Mouse (Mus musculus) thymus, adult 2 months (tissue): ENCODE measurements around the gene Zfyve28.

Source experiments
- CTCF ChIP-seq: fragments of 200-500 bp; IDR thresholded peaks from 2 replicates; pipeline ENCODE4 v1.5.1; 2012; ENCODE audit warnings: mild to moderate bottlenecking, control low read depth, low read length, moderate library complexity, borderline replicate concordance; ENCODE audit not compliant: control insufficient read depth, poor library complexity, insufficient read depth; ENCODE audit errors: extremely low read depth
- POLR2A ChIP-seq: fragments of 200-500 bp; IDR thresholded peaks from 2 replicates; pipeline ENCODE4 v1.6.1; 2012; ENCODE audit warnings: mild to moderate bottlenecking, low read length, control low read depth, moderate library complexity; ENCODE audit not compliant: control insufficient read depth, poor library complexity, insufficient read depth; ENCODE audit errors: extremely low read depth

DNA sequence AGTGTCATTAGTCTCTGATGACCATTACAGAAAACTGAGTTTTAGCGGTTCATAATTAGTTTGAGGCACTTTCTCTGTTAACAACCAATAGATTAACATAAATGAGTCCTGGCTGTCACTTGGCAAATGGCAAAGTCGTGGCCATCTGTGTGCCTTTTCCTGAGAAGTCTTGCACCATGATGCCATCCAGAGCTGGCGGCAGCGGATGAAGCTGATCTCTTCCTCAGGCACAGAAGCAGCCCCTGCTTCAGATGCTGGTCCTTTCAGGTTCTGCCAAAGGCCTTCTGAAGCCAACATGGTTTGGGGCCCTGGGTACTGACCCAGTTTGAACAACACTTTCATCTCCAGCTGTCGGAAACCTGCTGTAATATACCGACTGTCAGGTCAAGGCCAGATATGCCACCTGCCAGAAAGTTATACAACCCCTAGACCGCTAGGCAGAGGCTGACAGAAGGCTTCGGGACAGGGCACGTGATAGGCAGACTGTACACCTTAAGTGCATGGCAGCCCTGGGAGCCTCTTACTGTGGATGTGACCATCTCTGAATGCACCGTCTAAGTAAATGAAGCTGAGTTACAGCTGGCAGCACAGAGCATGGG, 10.8 kb upstream of the Zfyve28 start:
- TF ChIP-seq POLR2A (no peak), CTCF (no peak)
